Mouse (Mus musculus) lung, embryonic 14.5 days (tissue): Measurements from ENCODE around the gene Epm2a. TPM values are rescaled to one million over a fixed set of nuclear protein-coding genes. Genes with fewer than 3 reads are reported as not detected.

ENCODE experiments used
- ATAC-seq: fragments of 200-750 bp; cut with Nextera tagmentation; 2 replicates; pipeline ENCODE4 v1.8.0; 2017; ENCODE audit warnings: mild to moderate bottlenecking, moderate TSS enrichment, moderate library complexity; ENCODE audit not compliant: insufficient read depth
- DNase-seq: peaks from one replicate; pipeline ENCODE4 v3.0.0-alpha.2; 2015
- H3K27ac ChIP-seq: fragments of 300-500 bp; sonication (generic); 2 replicates; pipeline ENCODE4 v1.5.1; 2014; ENCODE audit warnings: low read depth, mild to moderate bottlenecking, moderate library complexity
- H3K27me3 ChIP-seq: fragments of 300-500 bp; sonication (generic); 2 replicates; pipeline ENCODE4 v1.6.1; 2014; ENCODE audit warnings: low read length, control low read depth; ENCODE audit not compliant: insufficient read depth
- H3K36me3 ChIP-seq: fragments of 300-500 bp; sonication (generic); 2 replicates; pipeline ENCODE4 v1.6.1; 2014; ENCODE audit warnings: control low read depth; ENCODE audit not compliant: insufficient read depth
- H3K4me1 ChIP-seq: fragments of 300-500 bp; sonication (generic); 2 replicates; pipeline ENCODE4 v1.6.1; 2014; ENCODE audit warnings: antibody characterized with exemption, control low read depth; ENCODE audit not compliant: insufficient read depth
- H3K4me2 ChIP-seq: fragments of 300-500 bp; sonication (generic); 2 replicates; pipeline ENCODE4 v1.6.1; 2014; ENCODE audit warnings: mild to moderate bottlenecking
- H3K4me3 ChIP-seq: fragments of 300-500 bp; sonication (generic); 2 replicates; pipeline ENCODE4 v1.5.1; 2014; ENCODE audit warnings: low read depth, low read length
- H3K9ac ChIP-seq: fragments of 300-500 bp; sonication (generic); 2 replicates; pipeline ENCODE4 v1.6.1; 2014
- H3K9me3 ChIP-seq: fragments of 300-500 bp; sonication (generic); 2 replicates; pipeline ENCODE4 v1.6.1; 2016; ENCODE audit warnings: low read depth, low read length, control low read depth
- CTCF ChIP-seq: IDR thresholded peaks from 2 replicates; pipeline ENCODE4 v1.5.1; 2016; ENCODE audit warnings: antibody characterized with exemption, low read depth
- WGBS: fragments of 180-500 bp; shearing (Covaris S2); extraction: QIAGEN DNeasy Blood & Tissue Kit; methylation state at CpG from one replicate; pipeline ENCODE4 v1.1.7; 2014; 5-methylcytosine and 5-hydroxymethylcytosine counted together
- polyA plus RNA-seq: library from polyadenylated mRNA; unstranded; fragments of >200 nt; fragmentation: Nextera tagmentation; extraction: Ambion mirVana; gene quantifications from 2 replicates; pipeline ENCODE4 v1.2.1, GENCODE M21; 2014

The Epm2a gene
- polyA plus RNA-seq, 1 experiment from 2014 or later = 0.59 TPM

- DNase-seq (no peak), ATAC-seq (no peak)
- H3K9me3 ChIP-seq = no peaks in the 10 kb centered on the region; the same call in 1 of the 2 replicates
- no peak overlapping the region for H3K9ac ChIP-seq
- no peaks in the 10 kb centered on the region for H3K27me3 ChIP-seq
- WGBS = 73% methylated on average over 7 of the region's 8 CpGs
- H3K4me1 ChIP-seq = no peaks in the 10 kb centered on the region
- no peaks in the 10 kb centered on the region for H3K36me3 ChIP-seq
- TF ChIP-seq CTCF = no peak
- H3K4me3 ChIP-seq = no peak overlapping the region
- no peak overlapping the region for H3K4me2 ChIP-seq
- no peak overlapping the region for H3K27ac ChIP-seq
Observed at GRCm38 (mm10) chr10:11354609-11355008, 11.4 kb downstream of the Epm2a start.

GRCm38 (mm10) chr10:11361985-11362692 is 18.9 kb downstream of the Epm2a start:
- TF ChIP-seq CTCF = peak; percentile 75
- Histone ChIP-seq H3K27me3 (no peaks in the 10 kb centered on the region), H3K4me3 (no peak overlapping the region), H3K9ac (no peak overlapping the region), H3K4me2 (no peak overlapping the region), H3K9me3 (no peaks in the 10 kb centered on the region; the same call in 1 of the 2 replicates), H3K36me3 (no peaks in the 10 kb centered on the region), H3K27ac (no peak overlapping the region), H3K4me1 (no peaks in the 10 kb centered on the region)
- DNase-seq = peak; percentile 84
- WGBS = 57% methylated on average over 5 of the region's 5 CpGs
- ATAC-seq = peak; percentile 54; the same call in 1 of the 2 replicates

GRCm38 (mm10) chr10:11362896-11363487 is 19.8 kb downstream of the Epm2a start:
- Histone ChIP-seq H3K9me3 (no peaks in the 10 kb centered on the region), H3K4me3 (no peak overlapping the region), H3K4me1 (no peaks in the 10 kb centered on the region), H3K36me3 (no peaks in the 10 kb centered on the region), H3K4me2 (no peak overlapping the region), H3K27me3 (no peaks in the 10 kb centered on the region), H3K27ac (no peak overlapping the region), H3K9ac (no peak overlapping the region)
- peak; percentile 45 for DNase-seq
- ATAC-seq = peak; percentile 28; the same call in 1 of the 2 replicates
- 43% methylated on average over 12 of the region's 12 CpGs for WGBS
- no peak for TF ChIP-seq CTCF

- Histone ChIP-seq H3K9me3 (no peaks in the 10 kb centered on the region), H3K4me2 (no peak overlapping the region), H3K27me3 (no peaks in the 10 kb centered on the region), H3K4me1 (no peaks in the 10 kb centered on the region), H3K36me3 (no peaks in the 10 kb centered on the region), H3K9ac (no peak overlapping the region), H3K27ac (no peak overlapping the region), H3K4me3 (no peak overlapping the region)
- WGBS = 80% methylated on average over 2 of the region's 2 CpGs
- no peak for ATAC-seq
- no peak for TF ChIP-seq CTCF
- DNase-seq = no peak
Observed at GRCm38 (mm10) chr10:11381302-11381701, 38.1 kb downstream of the Epm2a start.

- H3K36me3 ChIP-seq = no peaks in the 10 kb centered on the region
- ATAC-seq = no peak
- H3K4me1 ChIP-seq = no peaks in the 10 kb centered on the region
- H3K9ac ChIP-seq = no peak overlapping the region
- no peak overlapping the region for H3K27ac ChIP-seq
- WGBS = 80% methylated on average over 5 of the region's 5 CpGs
- no peak for TF ChIP-seq CTCF
- H3K4me3 ChIP-seq = no peak overlapping the region
- H3K27me3 ChIP-seq = no peaks in the 10 kb centered on the region
- H3K9me3 ChIP-seq = no peaks in the 10 kb centered on the region
- H3K4me2 ChIP-seq = no peak overlapping the region
- DNase-seq = no peak
Observed at GRCm38 (mm10) chr10:11410926-11411325, 67.7 kb downstream of the Epm2a start.

GRCm38 (mm10) chr10:11420071-11420470 is 76.9 kb downstream of the Epm2a start:
- Histone ChIP-seq H3K4me3 (no peak overlapping the region), H3K4me1 (no peaks in the 10 kb centered on the region), H3K27ac (no peak overlapping the region), H3K36me3 (no peaks in the 10 kb centered on the region), H3K4me2 (no peak overlapping the region), H3K27me3 (no peaks in the 10 kb centered on the region), H3K9me3 (no peaks in the 10 kb centered on the region), H3K9ac (no peak overlapping the region)
- no peak for TF ChIP-seq CTCF
- 84% methylated on average over 3 of the region's 3 CpGs for WGBS
- DNase-seq (no peak), ATAC-seq (no peak)

GRCm38 (mm10) chr10:11429059-11429812 is 86.0 kb downstream of the Epm2a start:
- 83% methylated on average over 12 of the region's 12 CpGs for WGBS
- no peak overlapping the region for H3K27ac ChIP-seq
- H3K9ac ChIP-seq = no peak overlapping the region
- H3K4me3 ChIP-seq = no peak overlapping the region
- H3K4me2 ChIP-seq = no peak overlapping the region
- H3K4me1 ChIP-seq = no peaks in the 10 kb centered on the region
- no peaks in the 10 kb centered on the region for H3K9me3 ChIP-seq
- no peak for DNase-seq
- H3K36me3 ChIP-seq = no peaks in the 10 kb centered on the region
- H3K27me3 ChIP-seq = no peaks in the 10 kb centered on the region
- no peak for TF ChIP-seq CTCF
- ATAC-seq = no peak
